Mouse (Mus musculus): ENCODE data around the gene Hemk1. TPM values are rescaled to one million over a fixed set of nuclear protein-coding genes. Genes with fewer than 3 reads are reported as not detected.
A peak's percentile ranks its signal among the peaks of the same experiment; 100 is the strongest.

The Hemk1 gene
- total RNA-seq, 2 experiments from 2014 or later, result 9.3 to 11.2 TPM

GRCm38 (mm10) chr9:107278527-107279377 is 59.4 kb downstream of the Hemk1 start:
- DNase-seq, result peak in 1 of 2 experiments; percentile 26
- intact Hi-C loops (cut with DNase I), result no loop called here

DNA sequence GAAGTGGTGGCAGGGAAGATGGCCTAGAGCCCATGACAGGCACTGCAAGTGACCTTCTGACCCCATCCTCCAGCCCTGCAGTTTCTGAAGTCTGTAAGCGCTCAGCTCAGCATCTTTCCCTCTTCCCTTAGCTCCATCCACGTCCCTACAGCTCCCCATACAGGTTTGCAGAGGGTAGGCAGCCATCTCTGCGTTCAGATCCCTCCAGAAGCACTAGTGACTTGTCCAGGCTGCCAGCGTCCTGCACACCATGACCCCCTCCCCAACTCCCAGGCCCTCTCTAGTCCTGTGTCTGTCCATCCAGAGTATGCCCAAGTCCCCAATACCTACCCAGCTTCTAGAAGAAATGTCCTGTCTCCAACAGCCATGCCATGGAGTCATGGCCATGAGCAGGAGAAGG is 60.0 kb downstream of the Hemk1 start:
- no peak for DNase-seq
- intact Hi-C loops (cut with DNase I), result no loop called here

- DNase-seq, result no peak
- intact Hi-C loops (cut with DNase I), result no loop called here
Measured at GRCm38 (mm10) chr9:107277603-107278002, 60.5 kb downstream of the Hemk1 start.

Other genes starting within 250 kb of the Hemk1 start
- gene Dock3, start 106.4 kb downstream of the Hemk1 start, total RNA-seq (2021), result not detected
- 10 to 100 TPM; 28.2 to 31.2 TPM for gene Mapkapk3, start 48.5 kb downstream of the Hemk1 start, total RNA-seq (2021)
- 10 to 100 TPM in 1 of 2 experiments, 1 to 10 TPM in 1; 3.9 to 32.3 TPM for gene Cish, start 42.3 kb downstream of the Hemk1 start, total RNA-seq (2021)
- 10 to 100 TPM; 33.5 to 35.9 TPM for gene 6430571L13Rik, start 2.3 kb upstream of the Hemk1 start, total RNA-seq (2021)
- under 1 TPM; 0.35 to 0.71 TPM for gene Cacna2d2, start 61.3 kb upstream of the Hemk1 start, total RNA-seq (2021)
- gene Tmem115, start 195.6 kb upstream of the Hemk1 start, total RNA-seq (2021), result 10 to 100 TPM; 13.3 to 14.3 TPM
- 1 to 10 TPM; 2.3 to 3.4 TPM for gene Cyb561d2, start 203.8 kb upstream of the Hemk1 start, total RNA-seq (2021)
- gene Nprl2, start 203.9 kb upstream of the Hemk1 start, total RNA-seq (2021), result 10 to 100 TPM in 1 of 2 experiments, 1 to 10 TPM in 1; 9.1 to 11.6 TPM
- not detected for gene Zmynd10, start 208.9 kb upstream of the Hemk1 start, total RNA-seq (2021)
- gene Rassf1, start 213.2 kb upstream of the Hemk1 start, total RNA-seq (2021), result 10 to 100 TPM; 10.4 to 14.9 TPM
- 10 to 100 TPM; 28.7 to 35.1 TPM for gene Tusc2, start 224.9 kb upstream of the Hemk1 start, total RNA-seq (2021)
- gene Hyal2, start 229.6 kb upstream of the Hemk1 start, total RNA-seq (2021), result 10 to 100 TPM; 12.0 to 16.5 TPM
- gene Hyal1, start 238.6 kb upstream of the Hemk1 start, total RNA-seq (2021), result 1 to 10 TPM; 2.5 to 2.8 TPM
- gene Naa80, start 240.5 kb upstream of the Hemk1 start, total RNA-seq (2021), result 10 to 100 TPM; 11.2 to 14.4 TPM
- gene Hyal3, start 242.5 kb upstream of the Hemk1 start, total RNA-seq (2021), result under 1 TPM; 0.23 to 0.27 TPM
- 10 to 100 TPM; 48.2 to 55.8 TPM for gene Ifrd2, start 249.3 kb upstream of the Hemk1 start, total RNA-seq (2021)